Mouse (Mus musculus): ENCODE measurements at regions not wholly inside any gene's neighbourhood (a gene's known extent, or its start where the extent isn't known, plus 50 kb on each side); places are given as distances from the start of the nearest gene placed in this dataset.

- 78% methylated on average over 9 of the region's 9 CpGs for WGBS
- Histone ChIP-seq H3K9me3 (ENCODE audit: control insufficient read depth) (no peaks in the 10 kb centered on the region), H3K36me3 (ENCODE audit: control insufficient read depth, insufficient read depth) (no peaks in the 10 kb centered on the region), H3K27ac (ENCODE audit: low read depth, low read length) (no peak overlapping the region), H3K4me1 (replicated peaks; ENCODE audit: control insufficient read depth, insufficient read depth, low read length) (no peaks in the 10 kb centered on the region), H3K9ac (ENCODE audit: low read depth, low read length) (no peak overlapping the region), H3K4me3 (ENCODE audit: low read depth, low read length) (no peak overlapping the region), H3K4me2 (replicated peaks; ENCODE audit: low read depth) (no peak overlapping the region), H3K27me3 (replicated peaks; ENCODE audit: control insufficient read depth, insufficient read depth, low read length) (no peaks in the 10 kb centered on the region)
- no peak for ATAC-seq
- TF ChIP-seq CTCF (IDR thresholded peaks at IDR 0.05; ENCODE audit: low read depth), result no peak
Measured at GRCm38 (mm10) chr9:52368911-52369310, 200.5 kb upstream of the Zc3h12c start.

GRCm38 (mm10) chr9:52368080-52368479 is 199.7 kb upstream of the Zc3h12c start:
- Histone ChIP-seq H3K36me3 (ENCODE audit: control insufficient read depth, insufficient read depth) (no peaks in the 10 kb centered on the region), H3K4me3 (ENCODE audit: low read depth, low read length) (no peak overlapping the region), H3K4me1 (replicated peaks; ENCODE audit: control insufficient read depth, insufficient read depth, low read length) (no peaks in the 10 kb centered on the region), H3K9ac (ENCODE audit: low read depth, low read length) (no peak overlapping the region), H3K27me3 (replicated peaks; ENCODE audit: control insufficient read depth, insufficient read depth, low read length) (no peaks in the 10 kb centered on the region), H3K9me3 (ENCODE audit: control insufficient read depth) (no peaks in the 10 kb centered on the region), H3K27ac (ENCODE audit: low read depth, low read length) (no peak overlapping the region), H3K4me2 (replicated peaks; ENCODE audit: low read depth) (no peak overlapping the region)
- no peak for TF ChIP-seq CTCF (IDR thresholded peaks at IDR 0.05; ENCODE audit: low read depth)
- ATAC-seq, result no peak
- WGBS, result 78% methylated on average over 3 of the region's 3 CpGs

GRCm38 (mm10) chr9:52366046-52366445 is 197.7 kb upstream of the Zc3h12c start:
- H3K4me1 ChIP-seq (replicated peaks; ENCODE audit: control insufficient read depth, insufficient read depth, low read length), result no peaks in the 10 kb centered on the region
- H3K27ac ChIP-seq (ENCODE audit: low read depth, low read length), result no peak overlapping the region
- 72% methylated on average over 9 of the region's 9 CpGs for WGBS
- H3K4me3 ChIP-seq (ENCODE audit: low read depth, low read length), result no peak overlapping the region
- no peak overlapping the region for H3K9ac ChIP-seq (ENCODE audit: low read depth, low read length)
- H3K27me3 ChIP-seq (replicated peaks; ENCODE audit: control insufficient read depth, insufficient read depth, low read length), result no peaks in the 10 kb centered on the region
- H3K9me3 ChIP-seq (ENCODE audit: control insufficient read depth), result no peaks in the 10 kb centered on the region
- H3K36me3 ChIP-seq (ENCODE audit: control insufficient read depth, insufficient read depth), result no peaks in the 10 kb centered on the region
- TF ChIP-seq CTCF (IDR thresholded peaks at IDR 0.05; ENCODE audit: low read depth), result no peak
- ATAC-seq, result no peak
- no peak overlapping the region for H3K4me2 ChIP-seq (replicated peaks; ENCODE audit: low read depth)

DNA sequence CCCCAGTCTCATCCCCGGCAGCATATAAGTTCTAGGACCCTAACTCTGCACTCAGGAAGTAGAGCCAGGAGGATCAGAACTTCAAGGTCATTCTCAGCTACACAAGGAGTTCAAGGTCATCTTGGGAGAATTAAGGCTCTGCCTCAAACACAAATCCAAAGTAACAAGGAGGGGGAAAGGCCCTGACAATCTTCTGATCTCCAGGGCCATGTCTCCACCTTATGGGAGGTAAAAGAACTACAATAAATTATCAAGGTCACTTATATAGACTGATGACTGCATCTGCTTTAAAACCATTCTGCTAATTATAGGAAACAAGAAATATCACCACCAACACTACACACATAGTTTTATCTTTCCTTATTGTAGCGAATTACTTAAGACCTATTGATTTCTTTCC is 193.2 kb upstream of the Zc3h12c start:
- no peaks in the 10 kb centered on the region for H3K36me3 ChIP-seq (ENCODE audit: control insufficient read depth, insufficient read depth)
- no peaks in the 10 kb centered on the region for H3K4me1 ChIP-seq (replicated peaks; ENCODE audit: control insufficient read depth, insufficient read depth, low read length)
- H3K4me2 ChIP-seq (replicated peaks; ENCODE audit: low read depth), result no peak overlapping the region
- H3K27me3 ChIP-seq (replicated peaks; ENCODE audit: control insufficient read depth, insufficient read depth, low read length), result no peaks in the 10 kb centered on the region
- H3K4me3 ChIP-seq (ENCODE audit: low read depth, low read length), result no peak overlapping the region
- ATAC-seq, result no peak
- H3K27ac ChIP-seq (ENCODE audit: low read depth, low read length), result no peak overlapping the region
- no peak; the same call in 1 of the 2 replicates for TF ChIP-seq CTCF (IDR thresholded peaks at IDR 0.05; ENCODE audit: low read depth)
- 73% methylated on average over 2 of the region's 2 CpGs for WGBS
- no peak overlapping the region for H3K9ac ChIP-seq (ENCODE audit: low read depth, low read length)
- no peaks in the 10 kb centered on the region for H3K9me3 ChIP-seq (ENCODE audit: control insufficient read depth)

DNA sequence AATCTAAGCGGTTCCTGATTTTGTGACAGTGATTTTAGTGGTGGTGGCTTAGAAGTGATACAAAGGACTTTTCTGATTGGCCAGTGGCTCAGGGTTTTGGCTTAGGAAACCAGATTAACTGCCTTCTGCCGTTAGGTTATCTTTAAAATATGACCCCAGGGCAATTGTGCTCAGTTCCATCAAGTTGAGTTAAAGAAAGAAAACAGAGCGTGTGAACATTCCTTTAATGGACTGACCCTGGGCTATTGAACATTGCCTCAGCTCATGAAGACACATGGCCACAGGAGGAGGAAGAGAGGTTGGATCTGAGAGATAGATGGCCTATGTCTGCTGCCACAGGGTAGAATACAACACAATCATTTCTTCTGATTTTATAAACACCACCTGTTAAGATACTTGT is 191.0 kb upstream of the Zc3h12c start:
- no peak for TF ChIP-seq CTCF (IDR thresholded peaks at IDR 0.05; ENCODE audit: low read depth)
- ATAC-seq, result no peak
- Histone ChIP-seq H3K4me1 (replicated peaks; ENCODE audit: control insufficient read depth, insufficient read depth, low read length) (no peaks in the 10 kb centered on the region), H3K36me3 (ENCODE audit: control insufficient read depth, insufficient read depth) (no peaks in the 10 kb centered on the region), H3K4me3 (ENCODE audit: low read depth, low read length) (no peak overlapping the region), H3K9me3 (ENCODE audit: control insufficient read depth) (no peaks in the 10 kb centered on the region), H3K4me2 (replicated peaks; ENCODE audit: low read depth) (no peak overlapping the region), H3K9ac (ENCODE audit: low read depth, low read length) (no peak overlapping the region), H3K27ac (ENCODE audit: low read depth, low read length) (no peak overlapping the region), H3K27me3 (replicated peaks; ENCODE audit: control insufficient read depth, insufficient read depth, low read length) (no peaks in the 10 kb centered on the region)
- WGBS, result 54% methylated on average over 3 of the region's 3 CpGs

DNA sequence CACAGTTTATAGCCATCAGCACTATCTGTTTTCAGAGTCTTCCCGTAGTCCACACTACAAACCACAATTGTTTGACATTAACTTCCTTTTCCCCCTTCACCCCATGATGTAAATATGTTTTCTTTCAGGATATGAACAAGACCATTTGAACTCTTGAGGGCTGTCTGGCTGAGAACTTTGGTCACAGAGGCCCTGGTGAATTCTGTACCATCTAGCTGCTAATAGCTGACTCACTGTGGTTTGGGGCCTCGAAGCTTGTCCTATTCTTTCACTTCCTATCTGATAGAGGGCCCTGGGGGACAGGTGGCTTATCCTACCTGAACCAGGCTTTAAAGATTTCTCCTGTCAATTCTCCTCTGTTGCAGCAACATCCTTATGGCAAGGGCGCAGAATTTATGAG is 188.2 kb upstream of the Zc3h12c start:
- Histone ChIP-seq H3K4me2 (replicated peaks; ENCODE audit: low read depth) (no peak overlapping the region), H3K9ac (ENCODE audit: low read depth, low read length) (no peak overlapping the region), H3K27ac (ENCODE audit: low read depth, low read length) (no peak overlapping the region), H3K4me1 (replicated peaks; ENCODE audit: control insufficient read depth, insufficient read depth, low read length) (no peaks in the 10 kb centered on the region), H3K36me3 (ENCODE audit: control insufficient read depth, insufficient read depth) (no peaks in the 10 kb centered on the region), H3K9me3 (ENCODE audit: control insufficient read depth) (no peaks in the 10 kb centered on the region), H3K4me3 (ENCODE audit: low read depth, low read length) (no peak overlapping the region), H3K27me3 (replicated peaks; ENCODE audit: control insufficient read depth, insufficient read depth, low read length) (no peaks in the 10 kb centered on the region)
- no peak for TF ChIP-seq CTCF (IDR thresholded peaks at IDR 0.05; ENCODE audit: low read depth)
- WGBS, result 67% methylated on average over 3 of the region's 3 CpGs
- ATAC-seq, result no peak

Measured in intestine, postnatal 0 days (tissue).